Mouse (Mus musculus): ENCODE data around the gene Gm33815. TPM values are rescaled to one million over a fixed set of nuclear protein-coding genes. Genes with fewer than 3 reads are reported as not detected.
"Not testable (repeated sequence)": the region's sequence is repeated elsewhere in the genome, so short reads cannot be mapped to it uniquely, and the experiment has no call there.

The Gm33815 gene
- total RNA-seq (2012; rRNA removed) = not detected in 2 replicates
- not detected for polyA plus RNA-seq (2012; ENCODE audit: insufficient read depth in 1 of 2, insufficient read length in 2 of 2, low read depth in 1 of 2, low replicate concordance in 2 of 2, missing spikeins in 1 of 2)

DNA sequence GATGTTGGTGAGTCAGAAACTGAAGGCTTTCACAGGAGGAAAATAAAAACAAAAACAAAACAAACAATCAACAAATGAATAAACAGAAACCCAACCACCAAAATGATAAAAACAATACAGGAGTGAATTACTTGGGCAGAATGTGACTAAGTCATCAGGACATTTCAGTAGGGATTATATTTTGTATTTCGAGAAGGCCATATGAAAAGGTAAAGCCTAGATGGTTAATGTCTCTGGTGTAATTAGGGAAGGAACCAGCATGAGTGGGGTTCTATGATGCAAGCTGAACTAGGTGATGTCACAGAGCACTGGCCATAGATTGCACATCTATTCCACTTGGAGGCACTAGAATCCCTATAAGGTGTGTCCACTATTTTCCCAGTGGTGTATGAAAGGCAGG, at the start of gene Gm33815:
Gene Gm33815 (plus strand): TSS at position 301 of the 400 bp plus-strand sequence.
- not testable (repeated sequence) for H3K79me2 ChIP-seq (ENCODE audit: control insufficient read depth, insufficient read depth, low read length, poor library complexity); H3K27me3 ChIP-seq (ENCODE audit: control insufficient read depth in 1 of 2, insufficient read depth in 2 of 2, low read length in 2 of 2); H3K9ac ChIP-seq (ENCODE audit: control insufficient read depth, low read depth, low read length, poor library complexity, severe bottlenecking); H3K4me3 ChIP-seq (ENCODE audit: control insufficient read depth in 1 of 2, insufficient read depth in 1 of 2, low read depth in 2 of 2, low read length in 2 of 2); H3K9me3 ChIP-seq (replicated peaks; ENCODE audit: insufficient read depth, low read length); DNase-seq (ENCODE audit: low read depth, low spot score); H3K27ac ChIP-seq (ENCODE audit: control insufficient read depth, low read depth, low read length); H3K36me3 ChIP-seq (ENCODE audit: control insufficient read depth in 1 of 2, insufficient read depth in 2 of 2, low read length in 2 of 2); H3K4me1 ChIP-seq (ENCODE audit: control insufficient read depth in 1 of 2, insufficient read depth in 2 of 2, low read length in 2 of 2)
